ENCODE assay signal across 1 mouse cellular context in genomic region chr19:46056947-46057607, GRCm38 (mm10).
TF ChIP-seq lines count a peak whose summit lies in the region.

No protein-coding gene starts in this region.

TF ChIP-seq in myocyte, 11 proteins besides CTCF, POLR2A, EP300 and RAD21 (continued from another document):
- TF ChIP-seq POLR2AphosphoS2 (IDR thresholded peaks at IDR 0.05; ENCODE audit: insufficient read length, low read depth) = peak; percentile 58
